Mouse (Mus musculus): ENCODE data around the gene Gm11565.
"Not testable (repeated sequence)": the region's sequence is repeated elsewhere in the genome, so short reads cannot be mapped to it uniquely, and the experiment has no call there.

DNA sequence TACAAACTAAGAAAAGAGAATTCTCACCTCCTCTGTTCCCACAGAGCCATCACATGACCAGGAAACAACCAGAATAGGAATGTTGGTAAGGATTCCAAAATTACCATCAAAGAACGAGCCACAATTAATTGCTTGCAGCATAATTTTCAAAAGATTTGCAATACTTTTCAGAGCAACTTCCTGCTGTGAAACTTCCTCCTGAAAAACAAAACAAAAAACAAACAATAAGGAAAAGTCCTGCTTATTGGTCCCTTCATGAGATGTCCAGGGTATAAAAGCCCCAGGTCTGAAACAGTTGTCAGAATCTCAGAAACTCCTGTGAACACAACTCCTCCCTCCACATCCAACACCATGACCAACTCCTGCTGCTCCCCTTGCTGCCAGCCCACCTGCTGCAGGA is 41.5 kb upstream of the Gm11565 start, which contains the start of gene Krtap9-1:
- TF ChIP-seq CTCF (IDR thresholded peaks at IDR 0.05; ENCODE audit: control insufficient read depth, insufficient read depth, low read length); POLR2A (IDR thresholded peaks at IDR 0.05; ENCODE audit: borderline replicate concordance, control insufficient read depth, low read depth, low read length): not testable (repeated sequence)

Data from bone marrow, adult 2 months (tissue).